Mouse (Mus musculus): ENCODE measurements around the gene Met.

Met gene

DNA sequence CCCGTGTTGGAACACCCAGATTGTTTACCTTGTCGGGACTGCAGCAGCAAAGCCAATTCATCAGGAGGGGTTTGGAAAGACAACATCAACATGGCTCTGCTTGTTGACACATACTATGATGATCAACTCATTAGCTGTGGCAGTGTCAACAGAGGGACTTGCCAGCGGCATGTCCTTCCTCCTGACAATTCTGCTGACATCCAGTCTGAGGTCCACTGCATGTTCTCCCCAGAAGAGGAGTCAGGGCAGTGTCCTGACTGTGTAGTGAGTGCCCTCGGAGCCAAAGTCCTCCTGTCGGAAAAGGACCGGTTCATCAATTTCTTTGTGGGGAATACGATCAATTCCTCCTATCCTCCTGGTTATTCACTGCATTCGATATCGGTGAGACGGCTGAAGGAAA lies 27.9 kb downstream of the Met start:
- no peak for DNase-seq (ENCODE audit: extremely low spot score, low spot score)

GRCm38 (mm10) chr6:17492062-17492461 lies 28.5 kb downstream of the Met start:
- no peak for DNase-seq (ENCODE audit: extremely low spot score, low spot score)

- DNase-seq (ENCODE audit: extremely low spot score, low spot score): no peak
These were observed 31.8 kb downstream of the Met start for GRCm38 (mm10) chr6:17495413-17495812.

DNA sequence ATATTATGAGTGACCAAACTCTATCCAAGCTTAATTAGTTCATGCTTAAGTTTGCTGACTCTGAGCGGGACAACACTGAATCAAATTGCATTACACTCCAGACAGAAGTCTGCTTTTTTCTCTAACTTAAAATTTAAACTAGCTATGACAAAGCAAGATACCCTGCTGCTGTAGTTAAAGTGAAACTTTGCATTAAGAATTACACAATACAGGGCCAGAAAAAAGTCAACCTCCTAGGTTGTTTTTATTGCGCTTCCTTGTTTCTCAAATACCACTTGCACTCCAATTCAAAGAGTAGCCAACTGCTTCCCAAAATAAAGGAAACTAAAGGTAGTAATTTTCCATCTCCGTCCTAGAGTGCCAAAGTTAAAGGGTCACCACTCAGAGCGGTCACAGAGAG lies 33.8 kb downstream of the Met start:
- no peak for DNase-seq (ENCODE audit: extremely low spot score, low spot score)

- no peak for DNase-seq (ENCODE audit: extremely low spot score, low spot score)
These were observed 35.2 kb downstream of the Met start for GRCm38 (mm10) chr6:17498801-17499200.

DNA sequence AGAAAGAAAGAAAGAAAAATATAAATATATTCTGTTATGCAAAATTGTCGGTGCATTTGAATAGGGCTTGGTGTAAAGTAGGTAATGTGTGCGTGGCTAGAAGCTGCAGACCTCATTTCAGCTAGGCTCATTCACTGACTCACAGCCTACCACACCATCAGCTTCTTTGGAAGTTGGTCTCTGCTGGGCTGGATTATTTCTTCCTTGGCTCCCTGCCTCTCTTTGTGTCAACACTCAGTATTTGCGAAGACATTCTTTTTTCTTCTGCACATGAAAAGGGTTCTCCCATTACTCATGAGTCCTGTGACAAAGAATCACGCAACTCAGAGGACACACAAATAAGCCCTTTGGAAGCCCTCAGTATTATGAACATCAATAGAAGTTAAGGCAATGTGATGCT lies 37.8 kb downstream of the Met start:
- DNase-seq (ENCODE audit: extremely low spot score, low spot score): no peak

GRCm38 (mm10) chr6:17502311-17502710 lies 38.7 kb downstream of the Met start:
- no peak for DNase-seq (ENCODE audit: extremely low spot score, low spot score)

GRCm38 (mm10) chr6:17503724-17504123 lies 40.1 kb downstream of the Met start:
- no peak for DNase-seq (ENCODE audit: extremely low spot score, low spot score)

GRCm38 (mm10) chr6:17505530-17505929 lies 41.9 kb downstream of the Met start:
- DNase-seq (ENCODE audit: extremely low spot score, low spot score): no peak

GRCm38 (mm10) chr6:17506831-17507230 lies 43.2 kb downstream of the Met start:
- DNase-seq (ENCODE audit: extremely low spot score, low spot score): no peak

- no peak for DNase-seq (ENCODE audit: extremely low spot score, low spot score)
These were observed 44.6 kb downstream of the Met start for GRCm38 (mm10) chr6:17508184-17508583.

DNA sequence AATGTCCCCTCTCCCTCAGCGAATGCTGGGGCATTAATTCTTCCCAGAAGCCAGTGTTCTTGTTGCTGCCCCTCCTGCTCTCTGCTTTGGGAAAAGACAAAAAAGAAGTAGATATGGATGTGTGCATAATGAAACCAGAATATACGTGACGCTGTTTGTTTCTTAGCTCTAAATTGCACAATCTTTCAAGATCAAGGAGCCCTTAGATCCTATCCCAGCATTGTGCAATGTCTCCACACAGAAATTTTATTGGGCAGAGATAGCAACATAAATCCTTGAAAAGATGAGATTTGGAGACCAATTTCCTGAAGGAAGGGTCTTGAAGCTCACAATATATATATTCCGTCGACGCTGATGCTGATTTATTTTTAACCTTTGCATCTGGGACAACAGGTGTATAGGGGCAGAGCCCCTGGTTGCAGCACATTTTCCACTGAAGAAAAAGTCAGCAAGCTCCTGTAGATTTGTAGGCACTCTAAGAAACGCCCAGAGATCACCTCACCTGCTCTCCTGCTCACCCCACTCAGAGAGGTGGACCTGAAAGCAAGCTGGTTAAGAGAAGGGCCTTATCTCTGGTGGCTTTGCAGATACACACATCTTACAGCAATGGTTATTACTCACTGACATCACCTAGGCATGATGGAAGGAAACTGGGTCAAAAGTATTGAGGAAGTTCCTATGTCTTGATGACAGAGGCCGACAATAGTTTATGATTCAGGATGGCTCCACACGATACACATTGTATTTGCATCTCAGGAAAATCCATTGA lies 45.2 kb downstream of the Met start:
- DNase-seq (ENCODE audit: extremely low spot score, low spot score): no peak

GRCm38 (mm10) chr6:17513381-17513780 lies 49.8 kb downstream of the Met start:
- no peak for DNase-seq (ENCODE audit: extremely low spot score, low spot score)

- DNase-seq (ENCODE audit: extremely low spot score, low spot score): no peak
These were observed 52.3 kb downstream of the Met start for GRCm38 (mm10) chr6:17515775-17516460.

GRCm38 (mm10) chr6:17521901-17522717 lies 58.5 kb downstream of the Met start:
- DNase-seq (ENCODE audit: extremely low spot score, low spot score): no peak

GRCm38 (mm10) chr6:17522917-17523316 lies 59.3 kb downstream of the Met start:
- no peak for DNase-seq (ENCODE audit: extremely low spot score, low spot score)

DNA sequence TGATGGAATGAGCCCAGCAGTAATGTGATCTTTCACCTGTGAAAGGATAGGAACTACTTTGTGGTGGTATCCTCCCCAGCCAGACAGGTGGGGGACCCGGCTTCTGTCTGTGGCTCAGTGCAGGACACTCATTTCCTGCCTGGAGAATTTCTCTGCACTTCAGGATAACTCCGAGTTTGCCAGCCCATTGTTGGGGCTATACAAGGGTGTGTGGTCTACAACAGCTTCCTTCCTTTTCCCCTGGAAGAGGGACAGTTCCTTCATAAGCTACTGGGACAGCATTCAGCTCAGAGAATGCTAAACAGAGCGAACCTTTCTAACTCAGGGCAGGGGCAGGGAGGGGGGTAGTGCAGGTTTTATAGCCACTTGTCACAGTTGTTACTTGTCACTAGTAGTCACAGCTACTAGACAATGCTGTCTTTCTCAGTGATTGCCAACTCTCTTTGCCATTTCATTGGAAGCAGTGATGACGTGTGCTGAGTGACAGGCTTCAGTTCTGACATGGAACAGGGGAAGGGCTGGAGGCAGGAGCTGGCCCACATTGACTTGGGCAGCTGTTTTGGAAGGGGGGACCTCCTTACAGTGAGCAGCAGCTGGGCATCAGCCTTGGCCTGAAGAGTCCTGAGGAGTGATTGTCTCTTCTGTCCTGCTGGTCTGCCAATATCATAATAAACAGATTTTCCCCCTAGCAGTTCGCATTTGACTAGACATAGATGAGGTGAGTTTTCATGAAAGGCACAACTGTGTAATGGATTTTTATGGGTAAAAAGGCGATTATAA lies 66.1 kb downstream of the Met start:
- peak; percentile 13 for DNase-seq (ENCODE audit: extremely low spot score, low spot score)

DNA sequence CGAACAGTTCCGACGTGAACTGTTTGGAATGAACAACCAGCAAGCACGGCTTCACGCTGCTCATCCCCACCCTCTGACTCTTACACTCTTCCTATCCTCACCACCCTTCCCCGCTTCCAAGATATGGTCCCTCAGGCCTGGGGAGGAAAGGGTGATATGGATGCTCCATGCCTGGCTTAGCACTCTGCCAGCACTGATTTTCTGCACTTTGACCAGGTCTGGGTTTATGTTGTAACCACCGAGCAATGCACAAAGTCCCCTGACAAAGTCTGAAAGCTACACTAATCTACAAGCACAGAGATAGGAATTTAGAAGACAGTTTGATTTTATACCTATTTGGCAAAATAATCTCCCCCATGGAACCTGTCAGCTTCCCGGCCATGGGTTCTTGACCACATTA lies 78.0 kb downstream of the Met start:
- no peak for DNase-seq (ENCODE audit: extremely low spot score, low spot score)

DNA sequence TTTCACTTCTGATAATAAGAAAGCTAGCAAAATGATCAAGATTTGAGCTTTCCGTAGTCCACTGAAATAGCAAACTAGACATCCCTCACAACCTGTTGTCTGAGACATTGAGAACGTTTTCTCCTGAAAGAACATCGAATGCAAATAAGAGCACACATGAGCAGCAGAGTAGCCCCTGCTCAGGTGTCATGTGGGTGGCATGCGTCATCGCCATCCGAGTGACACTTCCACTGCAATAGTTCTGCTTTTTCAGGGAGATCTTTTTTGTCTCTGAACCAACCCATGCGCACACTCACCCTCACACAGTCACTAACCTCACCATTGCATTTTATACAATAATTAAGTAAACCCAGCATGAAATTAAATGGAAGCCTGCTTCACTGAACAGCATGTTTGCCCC lies 78.8 kb downstream of the Met start:
- DNase-seq (ENCODE audit: extremely low spot score, low spot score): no peak

GRCm38 (mm10) chr6:17545480-17545879 lies 81.9 kb downstream of the Met start:
- peak; percentile 30 for DNase-seq (ENCODE audit: extremely low spot score, low spot score)

GRCm38 (mm10) chr6:17546341-17546740 lies 82.7 kb downstream of the Met start:
- DNase-seq (ENCODE audit: extremely low spot score, low spot score): no peak
